Mouse (Mus musculus) liver, adult (tissue): ENCODE results near the gene Smchd1.

Experiments used
- GATA4 ChIP-seq: IDR thresholded peaks from 2 replicates; pipeline ENCODE4 v1.6.1; 2014; ENCODE audit warnings: mild to moderate bottlenecking, low read length; ENCODE audit not compliant: insufficient replicate concordance

Smchd1 gene

DNA sequence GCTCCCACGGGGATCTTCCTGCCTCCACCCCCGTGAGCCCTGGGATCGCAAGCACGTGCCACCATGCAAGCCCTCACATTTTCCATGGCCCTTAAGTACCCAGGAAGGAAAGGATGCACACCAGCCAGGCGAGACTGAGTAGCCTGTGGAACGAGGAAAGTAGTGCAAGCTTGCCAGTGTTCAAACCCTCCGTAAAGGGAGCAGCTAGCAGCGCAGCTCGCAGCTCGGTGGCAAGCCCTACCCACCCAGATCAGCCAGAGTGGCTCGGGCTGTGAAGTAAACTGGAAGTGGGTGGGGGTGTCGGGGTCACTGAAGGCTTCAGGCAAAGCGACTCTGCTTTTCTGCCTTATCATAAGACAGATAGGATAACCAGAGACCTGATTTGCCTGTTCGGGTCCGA lies 142.8 kb downstream of the Smchd1 start:
- no peak for TF ChIP-seq GATA4

DNA sequence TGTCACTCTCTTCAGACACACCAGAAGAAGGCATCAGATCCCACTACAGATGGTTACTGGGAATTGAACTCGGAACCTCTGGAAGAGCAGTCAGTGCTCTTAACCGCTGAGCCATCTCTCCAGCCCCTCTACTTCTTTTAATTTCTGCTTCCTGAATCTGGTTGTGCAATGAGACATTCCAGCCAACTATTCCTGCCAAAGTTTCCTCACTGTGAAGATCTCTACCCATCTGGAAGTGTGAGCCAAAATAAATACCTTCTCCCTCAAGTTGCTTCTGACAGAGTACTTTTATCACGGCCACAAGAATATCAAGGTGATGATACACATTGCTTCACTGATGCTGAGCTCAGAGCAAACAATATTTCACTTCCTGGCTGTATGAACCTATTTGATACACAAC lies 155.8 kb downstream of the Smchd1 start:
- no peak for TF ChIP-seq GATA4

DNA sequence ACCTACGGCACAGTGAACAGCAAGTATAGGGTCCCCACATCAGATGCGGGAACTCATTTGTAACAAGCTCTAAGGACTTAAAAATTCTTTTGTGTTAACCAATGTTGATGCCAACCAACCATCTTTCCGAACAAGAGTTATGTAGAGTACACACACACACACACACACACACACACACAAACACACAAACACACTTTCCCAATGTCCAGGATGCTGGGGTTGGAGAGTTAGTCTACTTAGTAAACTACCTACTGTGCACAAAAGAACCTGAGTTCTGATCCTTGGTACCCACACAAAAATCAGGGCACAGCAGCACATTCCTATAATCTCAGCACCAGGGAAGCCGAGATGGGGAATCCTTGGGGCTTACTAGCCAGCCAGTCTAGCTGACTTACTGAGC lies 157.6 kb downstream of the Smchd1 start:
- no peak for TF ChIP-seq GATA4

GRCm38 (mm10) chr17:71314315-71314714 lies 160.8 kb downstream of the Smchd1 start:
- no peak for TF ChIP-seq GATA4

- no peak for TF ChIP-seq GATA4
Observed at GRCm38 (mm10) chr17:71311340-71312171, 163.6 kb downstream of the Smchd1 start, which contains the start of gene Emilin2. Gene Emilin2, minus strand, starts transcription at chr17:71311978.

DNA sequence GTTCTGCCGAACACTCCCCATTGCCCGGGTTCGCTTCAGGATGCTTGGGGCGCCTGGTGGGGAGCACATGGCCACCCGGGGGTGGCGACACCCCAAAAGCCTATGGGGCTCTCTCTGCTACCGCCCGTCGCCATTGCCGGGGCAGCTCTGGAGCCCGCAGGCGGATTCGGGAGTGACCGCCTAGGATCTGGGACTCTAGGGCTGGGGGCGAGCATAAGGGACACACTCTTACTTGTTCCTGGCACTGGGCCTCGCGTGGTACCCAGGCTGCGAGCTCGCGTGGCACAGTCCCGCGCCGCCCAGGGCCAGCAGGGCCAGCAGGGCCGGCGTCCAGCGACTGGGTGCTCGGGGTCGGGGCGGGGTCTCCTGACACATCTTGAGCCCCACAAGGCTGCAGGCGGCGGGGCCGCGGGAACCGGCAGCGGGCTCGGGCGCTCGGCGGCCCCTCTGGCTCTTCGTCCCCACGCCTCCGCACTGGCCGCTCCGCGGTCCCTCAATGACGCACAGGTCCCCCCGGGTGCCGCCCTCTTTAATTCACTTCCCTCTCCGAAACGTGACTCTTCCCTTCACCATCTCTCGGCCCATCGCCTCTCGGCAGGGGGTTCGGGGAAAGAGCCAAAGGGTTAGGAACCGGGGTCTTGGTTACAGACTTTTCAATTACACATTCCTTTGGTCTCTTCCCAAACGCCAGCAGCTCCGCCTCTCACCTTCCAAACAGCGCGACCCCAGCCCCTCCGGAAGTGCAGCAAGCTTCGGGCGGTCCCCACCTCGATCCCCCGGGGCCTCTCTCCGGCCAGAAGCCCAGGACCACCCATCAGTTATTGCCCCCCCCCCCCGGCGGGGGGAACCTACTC lies 164.4 kb downstream of the Smchd1 start:
- TF ChIP-seq GATA4: no peak

DNA sequence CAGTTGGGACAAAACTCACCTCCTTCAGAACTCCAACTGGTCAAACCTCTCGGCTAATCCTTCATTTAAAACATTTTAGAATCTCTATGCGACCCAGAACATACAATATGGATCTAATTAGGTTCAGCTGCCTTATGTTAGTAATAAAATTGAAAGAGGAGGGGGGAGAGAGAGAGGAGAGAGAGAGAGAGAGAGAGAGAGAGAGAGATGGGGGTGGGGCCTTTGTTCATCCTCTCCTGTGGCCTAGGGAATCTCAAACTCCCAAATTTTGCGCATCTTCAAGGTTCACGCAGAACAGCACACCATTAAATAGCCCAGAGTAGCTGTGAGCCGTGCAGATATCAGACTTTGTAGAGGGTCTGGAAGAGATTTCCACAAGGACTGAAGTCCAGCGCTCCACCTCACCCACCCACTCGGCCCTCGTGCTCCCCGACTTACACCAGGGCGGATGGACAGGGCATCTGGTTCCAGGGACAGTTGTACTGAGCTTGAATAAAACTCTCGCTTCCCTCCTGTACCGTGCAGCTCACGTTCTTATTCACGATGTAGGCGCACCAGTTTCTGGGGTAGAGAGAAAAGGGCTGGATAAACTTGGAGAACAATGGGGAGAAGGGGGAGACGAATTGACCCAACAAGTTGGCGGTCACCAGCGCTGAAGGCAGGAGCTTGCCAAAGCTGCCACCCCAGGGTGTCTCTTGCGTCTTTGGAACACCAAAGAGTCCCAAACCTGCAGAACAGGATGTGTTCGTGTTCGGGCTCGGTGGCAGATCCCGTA lies 165.2 kb downstream of the Smchd1 start:
- no peak for TF ChIP-seq GATA4

- TF ChIP-seq GATA4: no peak
Observed at GRCm38 (mm10) chr17:71309141-71309540, 166.0 kb downstream of the Smchd1 start.

- TF ChIP-seq GATA4: no peak
Observed at GRCm38 (mm10) chr17:71308296-71308695, 166.8 kb downstream of the Smchd1 start.

GRCm38 (mm10) chr17:71307251-71307790 lies 167.8 kb downstream of the Smchd1 start:
- no peak for TF ChIP-seq GATA4

DNA sequence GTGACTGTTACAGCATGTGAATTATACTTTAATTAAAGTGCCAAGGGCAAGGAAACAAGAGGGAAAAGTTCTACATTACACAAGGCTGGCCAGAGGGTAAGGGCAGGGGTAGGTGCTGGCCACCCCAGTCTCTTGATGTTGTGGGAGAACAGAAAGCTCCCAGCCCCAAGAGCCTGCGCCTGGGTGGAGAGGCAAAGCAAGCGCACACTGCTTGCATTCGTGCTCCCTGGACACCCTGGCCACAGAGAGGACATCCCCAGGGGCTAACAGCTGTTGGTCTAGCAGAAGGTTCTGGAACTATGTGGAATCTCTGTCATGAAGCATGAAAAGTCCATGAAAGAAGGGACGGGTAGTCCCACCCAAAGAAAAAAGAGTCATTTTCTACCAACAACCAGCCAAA lies 168.4 kb downstream of the Smchd1 start:
- TF ChIP-seq GATA4: no peak

GRCm38 (mm10) chr17:71306091-71306490 lies 169.1 kb downstream of the Smchd1 start:
- TF ChIP-seq GATA4: no peak

- TF ChIP-seq GATA4: no peak
Observed at GRCm38 (mm10) chr17:71303444-71303843, 171.7 kb downstream of the Smchd1 start.

- TF ChIP-seq GATA4: no peak
Observed at GRCm38 (mm10) chr17:71301413-71301812, 173.7 kb downstream of the Smchd1 start.

DNA sequence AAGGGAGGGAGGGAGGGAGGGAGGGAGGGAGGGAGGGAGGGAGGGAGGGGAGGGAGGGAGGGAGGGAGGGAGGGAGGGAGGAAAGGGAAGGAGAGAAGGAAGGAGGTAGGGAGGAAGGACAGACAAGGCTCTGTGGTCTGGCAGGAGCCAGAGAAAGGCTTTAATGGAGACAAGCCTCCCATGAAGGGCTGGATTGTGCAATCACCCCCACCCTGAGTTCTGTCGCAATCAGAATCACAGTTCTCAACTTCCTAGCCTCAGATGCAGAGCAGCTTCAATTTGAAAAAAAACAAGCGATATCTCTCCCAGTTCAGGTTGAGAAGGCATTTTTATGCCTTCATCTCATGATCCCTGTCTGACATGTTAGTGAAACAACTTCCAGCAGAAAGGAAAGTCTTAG lies 174.8 kb downstream of the Smchd1 start:
- no peak for TF ChIP-seq GATA4
